In the genomic region with DNA sequence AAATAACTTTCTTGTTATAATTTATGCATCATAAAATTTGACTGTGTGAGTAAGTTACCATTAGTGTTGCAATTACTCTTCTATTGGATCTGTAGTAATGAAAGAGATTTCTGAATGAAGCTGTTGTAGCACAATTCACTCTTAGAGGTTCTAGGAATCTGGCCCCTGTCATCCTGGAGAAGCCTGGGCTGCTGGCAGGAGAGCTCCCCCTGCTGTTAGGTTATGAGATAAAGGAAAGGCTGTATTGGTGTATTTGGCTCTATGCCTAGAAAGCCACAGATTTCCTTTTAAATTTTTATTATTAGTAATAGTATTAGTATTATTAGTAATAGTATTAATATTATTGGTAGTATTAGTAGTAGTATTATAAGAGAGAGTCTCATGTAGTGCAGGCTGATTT, we compare ENCODE assay signal across 9 mouse cellular contexts.
DNase-seq lines count a peak whose midpoint lies in the region; ATAC-seq and TF ChIP-seq lines count a peak whose summit lies in the region.
"Had no signal": no experiment of that assay in that cellular context is flagged by ENCODE, and none has a peak within 500 bp of the region (broad histone marks: within the 10 kb centered on the region; RNA-seq: fewer than 3 reads in every experiment).

No protein-coding gene starts in this region.

- no peak overlapping the region for H3K4me3 ChIP-seq in heart, postnatal 0 days (ENCODE audit: low read depth, low read length)
- H3K4me3 ChIP-seq: neural tube, embryonic 13.5 days had no signal

- peak; percentile 41 for DNase-seq in heart, postnatal 0 days (ENCODE audit: low spot score)
- DNase-seq in heart, adult 11 months = no peak
- DNase-seq in urinary bladder, postnatal 14 days (ENCODE audit: low spot score) = peak; percentile 38
- DNase-seq in urinary bladder, postnatal 10 days (ENCODE audit: low spot score) = no peak
- DNase-seq in layer of hippocampus, adult 11-12 months (ENCODE audit: low spot score) = peak; percentile 38
- DNase-seq in retina, adult 2 months (ENCODE audit: low read depth, low spot score) = peak; percentile 6

- ATAC-seq in heart, postnatal 0 days (ENCODE audit: insufficient read depth, low read depth) = no peak
- peak; percentile 78 for ATAC-seq in common myeloid progenitor, adult 5-6 weeks (replicated peaks; ENCODE audit: low read depth, poor library complexity, severe bottlenecking)
- ATAC-seq in activated CD4-positive, CD25-positive, alpha-beta regulatory T cell, adult 4 months = no peak

- H3K36me3 ChIP-seq in heart, postnatal 0 days (replicated peaks; ENCODE audit: control insufficient read depth, insufficient read depth, low read length) = no peaks in the 10 kb centered on the region
- H3K36me3 ChIP-seq: neural tube, embryonic 13.5 days had no signal

- no peak overlapping the region for H3K9ac ChIP-seq in heart, postnatal 0 days (replicated peaks; ENCODE audit: low read depth, low read length)
- H3K9ac ChIP-seq: neural tube, embryonic 13.5 days had no signal

- TF ChIP-seq EP300 in heart, postnatal 0 days (IDR thresholded peaks at IDR 0.05; ENCODE audit: low read depth) = no peak

- TF ChIP-seq CTCF in heart, postnatal 0 days (IDR thresholded peaks at IDR 0.05; ENCODE audit: low read depth) = peak; percentile 71

- no peaks in the 10 kb centered on the region for H3K4me1 ChIP-seq in heart, postnatal 0 days (ENCODE audit: control insufficient read depth, insufficient read depth)

- no peaks in the 10 kb centered on the region for H3K9me3 ChIP-seq in heart, postnatal 0 days (replicated peaks; ENCODE audit: control insufficient read depth, low read length)
- H3K9me3 ChIP-seq: neural tube, embryonic 13.5 days had no signal

- H3K4me2 ChIP-seq in heart, postnatal 0 days (ENCODE audit: low read depth, low read length) = no peak overlapping the region
- H3K4me2 ChIP-seq: neural tube, embryonic 13.5 days had no signal

- H3K27me3 ChIP-seq in heart, postnatal 0 days (ENCODE audit: control insufficient read depth, insufficient read depth, low read length) = no peaks in the 10 kb centered on the region
- H3K27me3 ChIP-seq: neural tube, embryonic 13.5 days had no signal

- no peak overlapping the region for H3K27ac ChIP-seq in heart, postnatal 0 days (ENCODE audit: low read depth)
- H3K27ac ChIP-seq: neural tube, embryonic 13.5 days had no signal

Comparison
In these comparisons a context has a peak if more than half of its experiments do, and no peak if none do; other contexts are left out.
1. DNase-seq: peak in heart, postnatal 0 days (single experiment), urinary bladder, postnatal 14 days (single experiment), layer of hippocampus, adult 11-12 months (single experiment) and retina, adult 2 months (single experiment); none in heart, adult 11 months (single experiment) and urinary bladder, postnatal 10 days (single experiment).